Mouse (Mus musculus) CD8-positive naive resting alpha-beta T cell, adult 2 months (primary cell): Measurements from ENCODE around the gene Rpl22l1.
"Not testable (repeated sequence)": the region's sequence is repeated elsewhere in the genome, so short reads cannot be mapped to it uniquely, and the experiment has no call there.

ENCODE experiments used
- DNase-seq, 2 experiments: peaks; one replicate each; pipeline ENCODE4 v3.0.0; 2022; ENCODE audit warnings: low read depth in 2 of 2, low spot score in 2 of 2

Gene Rpl22l1

GRCm38 (mm10) chr3:28836796-28837371, 31.6 kb downstream of the Rpl22l1 start:
- no peak for DNase-seq

- DNase-seq: no peak
Observed at GRCm38 (mm10) chr3:28841886-28842649, 36.8 kb downstream of the Rpl22l1 start.

- DNase-seq: no peak
Observed at GRCm38 (mm10) chr3:28843231-28843630, 38.0 kb downstream of the Rpl22l1 start.

- DNase-seq: no peak
Observed at GRCm38 (mm10) chr3:28847115-28847514, 41.9 kb downstream of the Rpl22l1 start.

GRCm38 (mm10) chr3:28852174-28852573, 46.9 kb downstream of the Rpl22l1 start:
- not testable (repeated sequence) for DNase-seq
